Mouse (Mus musculus): ENCODE measurements at regions not wholly inside any gene's neighbourhood (a gene's known extent, or its start where the extent isn't known, plus 50 kb on each side); places are given as distances from the start of the nearest gene placed in this dataset.

DNA sequence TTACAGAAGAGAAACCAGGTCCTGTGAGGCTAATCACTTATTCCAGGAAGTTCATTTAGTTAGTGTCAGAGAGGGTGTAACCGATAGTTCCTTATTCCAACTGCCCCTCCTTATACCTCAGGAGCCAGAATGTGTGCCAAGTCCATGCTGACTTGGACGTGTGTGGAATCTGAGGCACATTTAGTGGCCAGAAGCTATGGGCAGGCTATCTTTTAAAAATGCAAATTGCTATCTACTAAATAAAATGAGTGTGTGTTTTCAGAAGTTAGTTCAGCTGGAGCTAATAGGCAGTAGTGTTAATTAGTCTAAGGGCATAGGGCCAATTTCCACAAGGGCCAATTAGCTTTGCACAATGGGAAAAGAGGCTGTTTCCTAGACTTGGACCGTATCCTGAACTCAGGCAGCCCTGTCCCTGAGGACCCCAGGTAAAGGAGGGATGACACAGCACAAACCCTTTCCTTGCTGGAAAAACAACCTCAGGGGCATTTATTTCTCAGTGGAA is 168.5 kb downstream of the Icos start:
- TF ChIP-seq CTCF (IDR thresholded peaks at IDR 0.05; ENCODE audit: insufficient read depth, low read depth, low read length) = no peak
- no peak for TF ChIP-seq POLR2A (IDR thresholded peaks at IDR 0.05; ENCODE audit: insufficient read depth, low read depth, low read length)
